Mouse (Mus musculus): ENCODE data around the gene Lrrc23. TPM values are rescaled to one million over a fixed set of nuclear protein-coding genes. Genes with fewer than 3 reads are reported as not detected.

Lrrc23 gene
- polyA plus RNA-seq, 1 experiment from 2014 or later, result 6.4 TPM

GRCm38 (mm10) chr6:124750405-124750804 lies 29.1 kb downstream of the Lrrc23 start:
- WGBS, result 84% methylated on average over 8 of the region's 8 CpGs
- ATAC-seq (ENCODE audit: low FRiP score), result no peak
- Histone ChIP-seq H3K9ac (no peak overlapping the region), H3K4me1 (replicated peaks; ENCODE audit: control insufficient read depth, insufficient read depth, low read length) (peaks cover 30% of the 10 kb centered on the region), H3K27me3 (ENCODE audit: control insufficient read depth, insufficient read depth, low read length) (no peaks in the 10 kb centered on the region), H3K27ac (no peak overlapping the region), H3K4me2 (replicated peaks) (no peak overlapping the region), H3K9me3 (ENCODE audit: control insufficient read depth, low read length) (no peaks in the 10 kb centered on the region), H3K36me3 (replicated peaks; ENCODE audit: control insufficient read depth, insufficient read depth) (peaks cover 48% of the 10 kb centered on the region), H3K4me3 (replicated peaks; ENCODE audit: low read length) (no peak overlapping the region)
- no peak for DNase-seq (ENCODE audit: low spot score)

GRCm38 (mm10) chr6:124746654-124747632 lies 32.6 kb downstream of the Lrrc23 start:
- peak overlapping the region; percentile 40; the same call in 1 of the 2 replicates for H3K4me3 ChIP-seq (replicated peaks; ENCODE audit: low read length)
- H3K4me2 ChIP-seq (replicated peaks), result peak overlapping the region; percentile 94; the same call in 1 of the 2 replicates
- 82% methylated on average over 7 of the region's 7 CpGs for WGBS
- H3K27me3 ChIP-seq (ENCODE audit: control insufficient read depth, insufficient read depth, low read length), result no peaks in the 10 kb centered on the region
- no peak for ATAC-seq (ENCODE audit: low FRiP score)
- H3K36me3 ChIP-seq (replicated peaks; ENCODE audit: control insufficient read depth, insufficient read depth), result peaks cover 74% of the 10 kb centered on the region
- H3K9ac ChIP-seq, result peak overlapping the region; percentile 80; the same call in 1 of the 2 replicates
- no peak for DNase-seq (ENCODE audit: low spot score)
- H3K27ac ChIP-seq, result peak overlapping the region; percentile 90; the same call in 1 of the 2 replicates
- no peaks in the 10 kb centered on the region for H3K9me3 ChIP-seq (ENCODE audit: control insufficient read depth, low read length)
- H3K4me1 ChIP-seq (replicated peaks; ENCODE audit: control insufficient read depth, insufficient read depth, low read length), result peaks cover 14% of the 10 kb centered on the region

- Histone ChIP-seq H3K27me3 (ENCODE audit: control insufficient read depth, insufficient read depth, low read length) (no peaks in the 10 kb centered on the region), H3K4me1 (replicated peaks; ENCODE audit: control insufficient read depth, insufficient read depth, low read length) (peaks cover 18% of the 10 kb centered on the region), H3K36me3 (replicated peaks; ENCODE audit: control insufficient read depth, insufficient read depth) (peaks cover 71% of the 10 kb centered on the region), H3K9me3 (ENCODE audit: control insufficient read depth, low read length) (no peaks in the 10 kb centered on the region), H3K9ac (peak overlapping the region; percentile 80), H3K27ac (peak overlapping the region; percentile 90), H3K4me2 (replicated peaks) (peak overlapping the region; percentile 94), H3K4me3 (replicated peaks; ENCODE audit: low read length) (peak overlapping the region; percentile 40)
- DNase-seq (ENCODE audit: low spot score), result no peak
- no peak for ATAC-seq (ENCODE audit: low FRiP score)
- WGBS, result 11% methylated on average over 8 of the region's 8 CpGs
Observed at GRCm38 (mm10) chr6:124746296-124746605, 33.3 kb downstream of the Lrrc23 start.

GRCm38 (mm10) chr6:124745490-124746295 lies 33.8 kb downstream of the Lrrc23 start:
- peak overlapping the region; percentile 40 for H3K4me3 ChIP-seq (replicated peaks; ENCODE audit: low read length)
- peaks cover 18% of the 10 kb centered on the region for H3K4me1 ChIP-seq (replicated peaks; ENCODE audit: control insufficient read depth, insufficient read depth, low read length)
- WGBS, result under 1% methylated on average over 85 of the region's 85 CpGs
- peak overlapping the region; percentile 90 for H3K27ac ChIP-seq
- H3K27me3 ChIP-seq (ENCODE audit: control insufficient read depth, insufficient read depth, low read length), result no peaks in the 10 kb centered on the region
- DNase-seq (ENCODE audit: low spot score), result peak; percentile 97
- H3K4me2 ChIP-seq (replicated peaks), result peak overlapping the region; percentile 94
- peak overlapping the region; percentile 80 for H3K9ac ChIP-seq
- ATAC-seq (ENCODE audit: low FRiP score), result peak; percentile 88
- H3K36me3 ChIP-seq (replicated peaks; ENCODE audit: control insufficient read depth, insufficient read depth), result peaks cover 67% of the 10 kb centered on the region
- no peaks in the 10 kb centered on the region for H3K9me3 ChIP-seq (ENCODE audit: control insufficient read depth, low read length)

GRCm38 (mm10) chr6:124744755-124745321 lies 34.7 kb downstream of the Lrrc23 start:
- H3K4me3 ChIP-seq (replicated peaks; ENCODE audit: low read length), result 0 out of 2 replicates have a peak overlapping the region, but pooled peaks have one; percentile 40
- no peak for ATAC-seq (ENCODE audit: low FRiP score)
- peak overlapping the region; percentile 94 for H3K4me2 ChIP-seq (replicated peaks)
- H3K27ac ChIP-seq, result peak overlapping the region; percentile 90
- no peaks in the 10 kb centered on the region for H3K27me3 ChIP-seq (ENCODE audit: control insufficient read depth, insufficient read depth, low read length)
- peaks cover 23% of the 10 kb centered on the region for H3K4me1 ChIP-seq (replicated peaks; ENCODE audit: control insufficient read depth, insufficient read depth, low read length)
- peak overlapping the region; percentile 29; the same call in 1 of the 2 replicates for H3K9ac ChIP-seq
- peaks cover 65% of the 10 kb centered on the region for H3K36me3 ChIP-seq (replicated peaks; ENCODE audit: control insufficient read depth, insufficient read depth)
- no peaks in the 10 kb centered on the region for H3K9me3 ChIP-seq (ENCODE audit: control insufficient read depth, low read length)
- DNase-seq (ENCODE audit: low spot score), result no peak
- WGBS, result 71% methylated on average over 26 of the region's 26 CpGs

GRCm38 (mm10) chr6:124743647-124744046 lies 35.9 kb downstream of the Lrrc23 start:
- Histone ChIP-seq H3K4me1 (replicated peaks; ENCODE audit: control insufficient read depth, insufficient read depth, low read length) (peaks cover 35% of the 10 kb centered on the region), H3K36me3 (replicated peaks; ENCODE audit: control insufficient read depth, insufficient read depth) (peaks cover 53% of the 10 kb centered on the region)
- no peak for DNase-seq (ENCODE audit: low spot score)

GRCm38 (mm10) chr6:124742839-124743514 lies 36.5 kb downstream of the Lrrc23 start:
- Histone ChIP-seq H3K9me3 (ENCODE audit: control insufficient read depth, low read length) (no peaks in the 10 kb centered on the region), H3K4me1 (replicated peaks; ENCODE audit: control insufficient read depth, insufficient read depth, low read length) (peaks cover 36% of the 10 kb centered on the region), H3K27ac (no peak overlapping the region), H3K27me3 (ENCODE audit: control insufficient read depth, insufficient read depth, low read length) (no peaks in the 10 kb centered on the region), H3K4me3 (replicated peaks; ENCODE audit: low read length) (no peak overlapping the region), H3K4me2 (replicated peaks) (no peak overlapping the region), H3K9ac (0 out of 2 replicates have a peak overlapping the region, but pooled peaks have one; percentile 18), H3K36me3 (replicated peaks; ENCODE audit: control insufficient read depth, insufficient read depth) (peaks cover 47% of the 10 kb centered on the region)
- ATAC-seq (ENCODE audit: low FRiP score) (no peak), DNase-seq (ENCODE audit: low spot score) (no peak)
- WGBS, result 88% methylated on average over 15 of the region's 15 CpGs

More at GRCm38 (mm10) chr6:124743647-124744046, 35.9 kb downstream of the Lrrc23 start:
- Histone ChIP-seq H3K9me3 (ENCODE audit: control insufficient read depth, low read length) (no peaks in the 10 kb centered on the region), H3K9ac (0 out of 2 replicates have a peak overlapping the region, but pooled peaks have one; percentile 18), H3K4me3 (replicated peaks; ENCODE audit: low read length) (no peak overlapping the region), H3K27me3 (ENCODE audit: control insufficient read depth, insufficient read depth, low read length) (no peaks in the 10 kb centered on the region), H3K4me2 (replicated peaks) (no peak overlapping the region), H3K27ac (no peak overlapping the region)
- WGBS, result 89% methylated on average over 8 of the region's 8 CpGs
- no peak for ATAC-seq (ENCODE audit: low FRiP score)

- DNase-seq (ENCODE audit: low spot score) (no peak), ATAC-seq (ENCODE audit: low FRiP score) (no peak)
- peak overlapping the region; percentile 98 for H3K27ac ChIP-seq
- peak overlapping the region; percentile 73 for H3K4me3 ChIP-seq (replicated peaks; ENCODE audit: low read length)
- peaks cover 35% of the 10 kb centered on the region for H3K36me3 ChIP-seq (replicated peaks; ENCODE audit: control insufficient read depth, insufficient read depth)
- peak overlapping the region; percentile 83 for H3K4me2 ChIP-seq (replicated peaks)
- peaks cover 36% of the 10 kb centered on the region for H3K4me1 ChIP-seq (replicated peaks; ENCODE audit: control insufficient read depth, insufficient read depth, low read length)
- WGBS, result 76% methylated on average over 3 of the region's 3 CpGs
- no peaks in the 10 kb centered on the region for H3K27me3 ChIP-seq (ENCODE audit: control insufficient read depth, insufficient read depth, low read length)
- no peaks in the 10 kb centered on the region for H3K9me3 ChIP-seq (ENCODE audit: control insufficient read depth, low read length)
- peak overlapping the region; percentile 96 for H3K9ac ChIP-seq
Observed at GRCm38 (mm10) chr6:124741842-124742241, 37.7 kb downstream of the Lrrc23 start.

All from hindbrain, embryonic 14.5 days (tissue).